Mouse (Mus musculus) kidney, embryonic 14.5 days (tissue): ENCODE results near the gene Nr6a1. TPM values are rescaled to one million over a fixed set of nuclear protein-coding genes. Genes with fewer than 3 reads are reported as not detected.

Experiments used
- ATAC-seq: fragments of 200-750 bp; cut with Nextera tagmentation; 2 replicates; pipeline ENCODE4 v1.8.0; 2017; ENCODE audit warnings: moderate number of reproducible peaks, mild to moderate bottlenecking, moderate TSS enrichment, moderate library complexity; ENCODE audit not compliant: low FRiP score, low TSS enrichment
- H3K27ac ChIP-seq: fragments of 300-500 bp; sonication (generic); 2 replicates; pipeline ENCODE4 v1.5.1; 2014; ENCODE audit warnings: low read depth, mild to moderate bottlenecking, low read length, moderate library complexity, mixed read lengths
- H3K27me3 ChIP-seq: fragments of 300-500 bp; sonication (generic); 2 replicates; pipeline ENCODE4 v1.6.1; 2014; ENCODE audit warnings: mild to moderate bottlenecking, low read length; ENCODE audit not compliant: control insufficient read depth, insufficient read depth
- H3K36me3 ChIP-seq: fragments of 300-500 bp; sonication (generic); 2 replicates; pipeline ENCODE4 v1.6.1; 2014; ENCODE audit warnings: low read length, mixed read lengths; ENCODE audit not compliant: control insufficient read depth, insufficient read depth
- H3K4me1 ChIP-seq: fragments of 300-500 bp; sonication (generic); 2 replicates; pipeline ENCODE4 v1.6.1; 2014; ENCODE audit warnings: low read length, mixed read lengths; ENCODE audit not compliant: control insufficient read depth, insufficient read depth
- H3K4me2 ChIP-seq: fragments of 300-500 bp; sonication (generic); replicated peaks from 2 replicates; pipeline ENCODE4 v1.6.1; 2014; ENCODE audit warnings: low read depth, mild to moderate bottlenecking, low read length
- H3K4me3 ChIP-seq: fragments of 300-500 bp; sonication (generic); 2 replicates; pipeline ENCODE4 v1.5.1; 2014; ENCODE audit warnings: mild to moderate bottlenecking, low read length
- H3K9ac ChIP-seq: fragments of 300-500 bp; sonication (generic); 2 replicates; pipeline ENCODE4 v1.6.1; 2014; ENCODE audit warnings: low read depth, mild to moderate bottlenecking, low read length, moderate library complexity
- H3K9me3 ChIP-seq: fragments of 300-500 bp; sonication (generic); 2 replicates; pipeline ENCODE4 v1.6.1; 2016; ENCODE audit warnings: low read length; ENCODE audit not compliant: control insufficient read depth
- WGBS: fragments of 180-500 bp; shearing (Covaris S2); extraction: QIAGEN DNeasy Blood & Tissue Kit; methylation state at CpG from one replicate; pipeline ENCODE4 v1.1.7; 2014; 5-methylcytosine and 5-hydroxymethylcytosine counted together
- polyA plus RNA-seq: library from polyadenylated mRNA; unstranded; fragments of >200 nt; fragmentation: Nextera tagmentation; extraction: Ambion mirVana; gene quantifications from 2 replicates; pipeline ENCODE4 v1.2.1, GENCODE M21; 2014

Gene Nr6a1
- polyA plus RNA-seq, 1 experiment from 2014 or later: 1.4 TPM

GRCm38 (mm10) chr2:38914965-38915364 is 12.5 kb downstream of the Nr6a1 start:
- 29% methylated on average over 4 of the region's 4 CpGs for WGBS
- H3K36me3 ChIP-seq: no peaks in the 10 kb centered on the region
- no peak overlapping the region for H3K4me2 ChIP-seq
- H3K4me1 ChIP-seq: 0 out of 2 replicates have a peak, but pooled peaks cover 8% of the 10 kb centered on the region
- no peak overlapping the region for H3K9ac ChIP-seq
- H3K4me3 ChIP-seq: no peak overlapping the region
- H3K9me3 ChIP-seq: no peaks in the 10 kb centered on the region
- no peaks in the 10 kb centered on the region for H3K27me3 ChIP-seq
- no peak for ATAC-seq
- H3K27ac ChIP-seq: no peak overlapping the region

- H3K4me2 ChIP-seq: no peak overlapping the region
- ATAC-seq: no peak
- WGBS: 44% methylated on average over 1 of the region's 1 CpGs
Measured at GRCm38 (mm10) chr2:38914517-38914916, 13.0 kb downstream of the Nr6a1 start.

GRCm38 (mm10) chr2:38908604-38909003 is 18.9 kb downstream of the Nr6a1 start:
- Histone ChIP-seq H3K36me3 (no peaks in the 10 kb centered on the region), H3K4me3 (no peak overlapping the region), H3K9me3 (no peaks in the 10 kb centered on the region), H3K4me2 (no peak overlapping the region), H3K4me1 (no peaks in the 10 kb centered on the region), H3K27me3 (no peaks in the 10 kb centered on the region), H3K9ac (no peak overlapping the region), H3K27ac (no peak overlapping the region)
- no peak for ATAC-seq
- WGBS: 58% methylated on average over 1 of the region's 1 CpGs

More at GRCm38 (mm10) chr2:38914517-38914916, 13.0 kb downstream of the Nr6a1 start:
- H3K27me3 ChIP-seq: no peaks in the 10 kb centered on the region
- no peaks in the 10 kb centered on the region for H3K36me3 ChIP-seq
- no peak overlapping the region for H3K9ac ChIP-seq
- no peaks in the 10 kb centered on the region for H3K9me3 ChIP-seq
- no peak overlapping the region for H3K4me3 ChIP-seq
- 0 out of 2 replicates have a peak, but pooled peaks cover 8% of the 10 kb centered on the region for H3K4me1 ChIP-seq
- no peak overlapping the region for H3K27ac ChIP-seq

DNA sequence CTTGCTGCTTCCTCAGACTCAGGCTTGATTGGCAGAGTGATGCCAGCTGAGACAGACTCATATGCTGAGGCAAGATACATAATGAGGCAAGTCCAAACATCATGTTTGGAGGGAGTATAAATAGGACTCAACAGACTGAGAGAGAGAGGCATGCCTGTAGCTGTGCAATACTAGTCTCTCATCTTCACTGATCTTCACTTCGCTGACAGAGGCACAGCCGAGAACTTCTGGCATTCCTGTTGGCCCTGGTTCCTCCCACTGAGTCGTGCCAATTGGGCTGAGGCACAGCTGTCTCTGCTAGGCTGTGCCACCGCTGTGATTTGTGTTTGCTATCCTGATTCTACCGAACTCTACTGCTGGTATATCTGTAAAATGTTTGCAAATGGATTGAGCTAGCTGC is 21.4 kb downstream of the Nr6a1 start:
- Histone ChIP-seq H3K4me1 (no peaks in the 10 kb centered on the region), H3K27ac (no peak overlapping the region), H3K9ac (no peak overlapping the region), H3K36me3 (no peaks in the 10 kb centered on the region), H3K9me3 (no peaks in the 10 kb centered on the region), H3K27me3 (no peaks in the 10 kb centered on the region), H3K4me2 (no peak overlapping the region), H3K4me3 (no peak overlapping the region)
- WGBS: 67% methylated on average over 5 of the region's 5 CpGs
- ATAC-seq: no peak

DNA sequence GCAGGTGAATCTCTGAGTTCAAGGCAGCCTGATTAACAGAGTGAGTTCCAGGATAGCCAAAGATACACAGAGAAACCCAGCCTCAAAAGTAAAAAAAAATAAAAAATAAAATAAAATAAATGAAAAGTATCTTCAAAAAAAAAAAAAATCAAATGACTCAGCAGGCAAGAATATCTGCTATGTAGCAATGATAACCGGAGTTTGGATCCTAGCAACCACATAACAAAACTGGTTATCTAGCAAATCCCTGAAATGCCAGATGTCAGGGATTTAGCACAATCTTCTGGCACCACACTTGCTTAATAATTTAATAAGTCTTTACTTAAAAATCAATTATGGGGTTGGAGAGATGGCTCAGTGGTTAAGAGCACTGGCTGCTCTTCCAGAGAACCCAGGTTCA is 23.2 kb downstream of the Nr6a1 start:
- no peak for ATAC-seq
- Histone ChIP-seq H3K4me1 (no peaks in the 10 kb centered on the region), H3K4me2 (no peak overlapping the region), H3K27me3 (no peaks in the 10 kb centered on the region), H3K4me3 (no peak overlapping the region), H3K27ac (no peak overlapping the region), H3K9ac (no peak overlapping the region), H3K36me3 (no peaks in the 10 kb centered on the region), H3K9me3 (no peaks in the 10 kb centered on the region)
- WGBS: 91% methylated on average over 1 of the region's 1 CpGs

DNA sequence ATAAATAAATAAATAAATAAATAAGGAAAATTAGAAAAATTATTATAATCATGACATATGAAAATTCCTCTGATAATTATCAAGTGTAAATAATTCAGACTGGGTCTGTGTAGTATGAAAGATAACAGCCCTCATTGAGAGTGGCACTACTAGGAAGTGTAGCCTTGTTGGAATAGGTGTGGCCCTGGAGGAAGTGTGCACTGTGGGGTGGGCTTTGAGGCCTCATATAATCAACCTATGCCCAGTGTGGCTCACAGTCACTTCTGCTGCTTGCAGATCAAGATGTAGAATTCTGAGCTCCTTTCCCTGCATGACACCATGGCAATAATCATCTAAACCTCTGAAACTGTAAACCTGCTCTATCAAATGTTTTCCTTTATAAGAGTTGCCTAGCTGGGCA is 24.6 kb downstream of the Nr6a1 start:
- no peaks in the 10 kb centered on the region for H3K27me3 ChIP-seq
- H3K27ac ChIP-seq: no peak overlapping the region
- H3K4me2 ChIP-seq: no peak overlapping the region
- H3K9ac ChIP-seq: no peak overlapping the region
- no peaks in the 10 kb centered on the region for H3K36me3 ChIP-seq
- no peak overlapping the region for H3K4me3 ChIP-seq
- H3K4me1 ChIP-seq: no peaks in the 10 kb centered on the region
- ATAC-seq: no peak
- no peaks in the 10 kb centered on the region for H3K9me3 ChIP-seq

GRCm38 (mm10) chr2:38880907-38881672 is 46.4 kb downstream of the Nr6a1 start:
- WGBS: 74% methylated on average over 5 of the region's 5 CpGs
- H3K9ac ChIP-seq: no peak overlapping the region
- H3K4me2 ChIP-seq: no peak overlapping the region
- H3K9me3 ChIP-seq: no peaks in the 10 kb centered on the region
- no peak for ATAC-seq
- H3K27me3 ChIP-seq: no peaks in the 10 kb centered on the region
- peaks cover 14% of the 10 kb centered on the region; the same call in 1 of the 2 replicates for H3K36me3 ChIP-seq
- no peaks in the 10 kb centered on the region for H3K4me1 ChIP-seq
- no peak overlapping the region for H3K27ac ChIP-seq
- no peak overlapping the region for H3K4me3 ChIP-seq

- WGBS: 93% methylated on average over 1 of the region's 1 CpGs
- no peak overlapping the region for H3K4me2 ChIP-seq
- no peak overlapping the region for H3K27ac ChIP-seq
- H3K4me1 ChIP-seq: no peaks in the 10 kb centered on the region
- no peak overlapping the region for H3K4me3 ChIP-seq
- no peak for ATAC-seq
- peaks cover 11% of the 10 kb centered on the region; the same call in 1 of the 2 replicates for H3K36me3 ChIP-seq
- H3K27me3 ChIP-seq: no peaks in the 10 kb centered on the region
- no peaks in the 10 kb centered on the region for H3K9me3 ChIP-seq
- H3K9ac ChIP-seq: no peak overlapping the region
Measured at GRCm38 (mm10) chr2:38874544-38875108, 52.9 kb downstream of the Nr6a1 start.

GRCm38 (mm10) chr2:38872730-38873129 is 54.8 kb downstream of the Nr6a1 start:
- H3K4me1 ChIP-seq: no peaks in the 10 kb centered on the region
- H3K36me3 ChIP-seq: peaks cover 4% of the 10 kb centered on the region; the same call in 1 of the 2 replicates
- whole genome bisulfite sequencing: 32% methylated on average over 1 of the region's 1 CpGs
- H3K4me2 ChIP-seq: no peak overlapping the region
- ATAC-seq: no peak
- no peak overlapping the region for H3K9ac ChIP-seq
- H3K27ac ChIP-seq: no peak overlapping the region
- H3K9me3 ChIP-seq: no peaks in the 10 kb centered on the region
- no peak overlapping the region for H3K4me3 ChIP-seq
- H3K27me3 ChIP-seq: no peaks in the 10 kb centered on the region
